Mouse (Mus musculus) forebrain, postnatal 0 days (tissue): ENCODE results near the gene Mavs. TPM values are rescaled to one million over a fixed set of nuclear protein-coding genes. Genes with fewer than 3 reads are reported as not detected.
A peak's percentile ranks its signal among the peaks of the same experiment; 100 is the strongest.

Experiments
- ATAC-seq: fragments of 200-750 bp; cut with Nextera tagmentation; 2 replicates; pipeline ENCODE4 v1.8.0; 2017; ENCODE audit warnings: mild to moderate bottlenecking, moderate library complexity
- DNase-seq: peaks from one replicate; pipeline ENCODE4 v3.0.0-alpha.2; 2015
- H3K27ac ChIP-seq: fragments of 300-500 bp; sonication (generic); 2 replicates; pipeline ENCODE4 v1.5.1; 2014; ENCODE audit warnings: low read depth, mild to moderate bottlenecking, antibody characterized with exemption, low read length, moderate library complexity, mixed read lengths
- H3K27me3 ChIP-seq: fragments of 300-500 bp; sonication (generic); 2 replicates; pipeline ENCODE4 v1.6.1; 2014; ENCODE audit warnings: mild to moderate bottlenecking, low read length, mixed read lengths; ENCODE audit not compliant: insufficient read depth
- H3K36me3 ChIP-seq: fragments of 300-500 bp; sonication (generic); 2 replicates; pipeline ENCODE4 v1.6.1; 2014; ENCODE audit warnings: mild to moderate bottlenecking, moderate library complexity; ENCODE audit not compliant: insufficient read depth
- H3K4me1 ChIP-seq: fragments of 300-500 bp; sonication (generic); 2 replicates; pipeline ENCODE4 v1.6.1; 2014; ENCODE audit warnings: antibody characterized with exemption; ENCODE audit not compliant: insufficient read depth
- H3K4me2 ChIP-seq: fragments of 300-500 bp; sonication (generic); 2 replicates; pipeline ENCODE4 v1.6.1; 2014; ENCODE audit warnings: low read depth, mild to moderate bottlenecking, moderate library complexity
- H3K4me3 ChIP-seq: fragments of 300-500 bp; sonication (generic); 2 replicates; pipeline ENCODE4 v1.5.1; 2014; ENCODE audit warnings: low read depth, low read length, mixed read lengths
- H3K9ac ChIP-seq: fragments of 300-500 bp; sonication (generic); 2 replicates; pipeline ENCODE4 v1.6.1; 2014; ENCODE audit warnings: mild to moderate bottlenecking
- H3K9me3 ChIP-seq: fragments of 300-500 bp; sonication (generic); 2 replicates; pipeline ENCODE4 v1.6.1; 2016; ENCODE audit warnings: low read length
- CTCF ChIP-seq: sonication (generic); IDR thresholded peaks from 2 replicates; pipeline ENCODE4 v1.5.1; 2016; ENCODE audit warnings: antibody characterized with exemption, control low read depth, low read depth
- WGBS: fragments of 180-500 bp; shearing (Covaris S2); extraction: QIAGEN DNeasy Blood & Tissue Kit; methylation state at CpG from one replicate; pipeline ENCODE4 v1.1.7; 2014; 5-methylcytosine and 5-hydroxymethylcytosine counted together
- polyA plus RNA-seq: library from polyadenylated mRNA; unstranded; fragments of >200 nt; fragmentation: Nextera tagmentation; extraction: Ambion mirVana; gene quantifications from 2 replicates; pipeline ENCODE4 v1.2.1, GENCODE M21; 2015
- total RNA-seq: library from RNA; depleted of rRNA; stranded (reverse); fragments of >200 nt; gene quantifications from 2 replicates; pipeline ENCODE4 v1.2.3, GENCODE M21; 2014; rRNA removed

Gene Mavs
- total RNA-seq: 3.8 and 5.7 TPM in 2 replicates
- polyA plus RNA-seq: 3.5 and 5.0 TPM in 2 replicates

DNA sequence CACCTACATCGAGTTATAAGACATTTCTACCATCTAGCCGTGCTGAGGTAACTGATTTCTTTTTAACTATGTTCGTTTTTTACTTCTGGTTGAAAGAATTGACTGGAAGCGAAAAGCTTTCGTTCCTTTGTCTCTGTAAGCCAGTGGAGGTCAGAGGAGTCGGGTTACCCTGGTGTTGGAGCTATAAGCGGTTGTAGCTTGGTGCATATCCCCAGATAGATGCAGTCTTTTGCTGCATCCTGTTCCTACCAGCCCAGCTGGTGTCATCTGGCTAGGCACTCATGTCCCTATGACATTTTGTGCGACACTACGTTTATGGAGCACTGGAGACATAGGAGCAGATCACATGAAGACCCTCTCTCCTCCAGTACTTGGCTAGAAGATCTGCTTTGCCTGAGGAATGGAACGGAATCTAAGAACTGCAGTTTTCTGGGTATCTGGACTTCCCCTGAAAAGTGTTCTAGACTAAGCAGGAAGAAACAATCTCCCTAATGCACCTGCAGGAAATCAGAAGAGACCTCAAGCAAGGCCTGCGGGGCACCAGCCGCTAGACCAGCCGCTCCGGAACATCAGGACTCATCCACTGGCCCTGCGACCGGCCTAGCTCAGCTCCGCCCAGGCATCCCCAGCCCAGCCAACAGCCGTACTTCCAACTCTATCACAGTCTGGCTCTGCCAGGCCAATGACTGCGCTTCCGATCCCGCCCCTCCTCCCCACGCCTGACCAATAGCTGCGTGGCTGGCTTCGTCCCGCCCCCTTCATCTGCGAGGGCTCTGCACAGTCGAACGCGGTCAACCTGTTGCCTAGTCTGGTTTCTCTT, at the start of gene Mavs:
Gene Mavs, plus strand, starts transcription at position 757 of the 820 bp plus-strand sequence.
- DNase-seq: peak; percentile 93
- H3K9ac ChIP-seq: peak within 1 kb of the TSS; percentile 45
- no peaks in the 10 kb centered on the region for H3K27me3 ChIP-seq
- H3K36me3 ChIP-seq: no peaks in the 10 kb centered on the region
- H3K27ac ChIP-seq: peak within 1 kb of the TSS; percentile 45; the same call in 1 of the 2 replicates
- peak; percentile 100 for ATAC-seq
- no peaks in the 10 kb centered on the region for H3K9me3 ChIP-seq
- WGBS: 8% methylated on average over 29 of the region's 29 CpGs
- peak within 1 kb of the TSS; percentile 82 for H3K4me2 ChIP-seq
- no peak for TF ChIP-seq CTCF
- H3K4me3 ChIP-seq: peak within 1 kb of the TSS; percentile 40
- H3K4me1 ChIP-seq: peaks cover 9% of the 10 kb centered on the region; the same call in 1 of the 2 replicates

DNA sequence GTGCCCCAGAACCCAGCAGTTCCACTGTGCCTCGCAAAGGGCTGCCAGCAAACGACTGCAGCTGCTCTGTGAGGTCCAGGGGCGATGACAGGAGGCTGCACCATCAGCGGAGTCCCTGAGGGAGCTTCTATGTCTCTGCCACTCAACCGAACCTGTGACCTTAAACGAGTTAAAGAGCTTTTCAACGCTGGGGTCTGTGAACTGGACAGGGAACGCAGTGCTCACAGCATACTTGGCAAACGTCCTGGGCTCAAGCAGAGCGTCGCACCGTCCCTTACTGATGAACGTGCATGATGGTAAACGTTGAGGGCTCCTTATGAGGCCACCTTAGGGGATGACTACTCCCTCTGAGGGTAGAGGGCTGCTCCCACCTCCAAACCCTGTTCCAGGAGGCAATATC, 47.5 kb upstream of the Mavs start:
- Histone ChIP-seq H3K36me3 (no peaks in the 10 kb centered on the region), H3K27me3 (no peaks in the 10 kb centered on the region), H3K27ac (0 out of 2 replicates have a peak overlapping the region, but pooled peaks have one; percentile 23), H3K4me3 (peak overlapping the region; percentile 58), H3K9ac (peak overlapping the region; percentile 78), H3K9me3 (no peaks in the 10 kb centered on the region), H3K4me1 (0 out of 2 replicates have a peak, but pooled peaks cover 15% of the 10 kb centered on the region), H3K4me2 (peak overlapping the region; percentile 81)
- DNase-seq: no peak
- 2% methylated on average over 14 of the region's 14 CpGs for WGBS
- no peak for TF ChIP-seq CTCF
- ATAC-seq: no peak; the same call in 1 of the 2 replicates

DNA sequence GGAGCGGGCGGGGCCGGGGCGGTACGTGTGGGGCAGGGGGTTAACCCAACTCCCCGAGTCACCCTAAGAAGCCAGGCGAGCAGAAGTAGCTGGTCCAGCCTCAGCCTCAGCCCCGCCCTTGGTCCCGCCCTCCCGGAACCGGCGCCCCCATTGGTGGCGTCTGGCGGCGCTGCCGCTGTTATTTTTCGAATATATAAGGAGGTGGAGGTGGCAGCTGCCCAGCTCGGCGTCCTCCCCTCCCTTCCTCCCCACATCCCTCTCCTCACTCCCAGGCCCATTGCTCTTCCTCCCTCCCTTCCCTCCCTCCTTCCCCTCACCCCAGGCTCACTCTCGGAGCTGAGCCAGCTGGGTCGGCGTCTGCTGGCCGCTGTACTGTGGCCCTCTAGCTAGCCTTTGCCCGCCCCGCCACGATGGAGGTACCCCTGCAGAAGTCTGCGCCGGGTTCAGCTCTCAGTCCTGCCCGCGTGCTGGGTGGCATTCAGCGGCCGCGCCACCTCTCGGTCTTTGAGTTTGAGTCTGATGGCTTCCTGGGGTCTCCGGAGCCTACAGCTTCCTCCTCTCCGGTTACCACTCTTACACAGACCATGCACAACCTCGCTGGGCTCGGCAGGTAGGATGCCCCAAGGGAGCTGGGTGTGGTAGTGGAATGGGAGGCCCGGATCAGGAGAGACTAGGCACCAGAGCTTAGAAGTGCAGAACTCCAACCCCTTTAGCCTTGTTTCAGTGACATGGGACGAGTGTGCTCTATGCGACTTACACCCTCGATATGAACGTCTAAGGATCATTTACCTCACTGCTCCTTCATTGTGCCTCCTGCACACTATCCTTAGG, 46.9 kb upstream of the Mavs start, which contains the start of the genes Cdc25b and Spef1:
Gene Cdc25b, plus strand, starts transcription at position 179 of the 831 bp plus-strand sequence.
Gene Spef1, minus strand, starts transcription at position 512 of the 831 bp plus-strand sequence.
- ATAC-seq (peak; percentile 93), DNase-seq (peak; percentile 84)
- 1% methylated on average over 43 of the region's 43 CpGs for WGBS
- H3K4me3 ChIP-seq: peak within 1 kb of the TSS; percentile 58
- peak within 1 kb of the TSS; percentile 81 for H3K4me2 ChIP-seq
- no peaks in the 10 kb centered on the region for H3K36me3 ChIP-seq
- H3K27ac ChIP-seq: peak within 1 kb of the TSS; percentile 24; the same call in 1 of the 2 replicates
- no peaks in the 10 kb centered on the region for H3K27me3 ChIP-seq
- 0 out of 2 replicates have a peak, but pooled peaks cover 15% of the 10 kb centered on the region for H3K4me1 ChIP-seq
- H3K9me3 ChIP-seq: no peaks in the 10 kb centered on the region
- peak within 1 kb of the TSS; percentile 78 for H3K9ac ChIP-seq
- TF ChIP-seq CTCF: peak; percentile 45

DNA sequence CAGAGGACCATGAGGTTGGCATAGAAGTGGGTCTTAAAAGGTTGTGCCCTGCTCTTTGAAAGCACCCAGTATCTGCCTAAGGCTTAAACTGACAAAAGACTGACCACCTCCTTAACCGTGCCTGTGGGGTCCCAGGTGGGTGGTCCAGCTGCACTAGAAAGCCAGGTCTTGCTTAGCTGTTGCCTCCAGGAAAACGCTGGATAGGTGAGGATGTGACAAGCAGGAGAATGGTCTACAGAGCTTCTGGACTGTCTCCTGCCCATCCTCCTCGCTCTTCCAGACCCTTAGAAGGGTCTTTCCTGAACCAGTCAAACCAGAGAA, 46.3 kb upstream of the Mavs start:
- no peaks in the 10 kb centered on the region for H3K9me3 ChIP-seq
- H3K4me3 ChIP-seq: peak overlapping the region; percentile 58
- no peak for DNase-seq
- 0 out of 2 replicates have a peak, but pooled peaks cover 15% of the 10 kb centered on the region for H3K4me1 ChIP-seq
- 19% methylated on average over 3 of the region's 3 CpGs for WGBS
- TF ChIP-seq CTCF: no peak
- peak overlapping the region; percentile 78; the same call in 1 of the 2 replicates for H3K9ac ChIP-seq
- H3K4me2 ChIP-seq: peak overlapping the region; percentile 81
- no peak for ATAC-seq
- H3K36me3 ChIP-seq: peaks cover 2% of the 10 kb centered on the region; the same call in 1 of the 2 replicates
- H3K27ac ChIP-seq: no peak overlapping the region
- no peaks in the 10 kb centered on the region for H3K27me3 ChIP-seq

DNA sequence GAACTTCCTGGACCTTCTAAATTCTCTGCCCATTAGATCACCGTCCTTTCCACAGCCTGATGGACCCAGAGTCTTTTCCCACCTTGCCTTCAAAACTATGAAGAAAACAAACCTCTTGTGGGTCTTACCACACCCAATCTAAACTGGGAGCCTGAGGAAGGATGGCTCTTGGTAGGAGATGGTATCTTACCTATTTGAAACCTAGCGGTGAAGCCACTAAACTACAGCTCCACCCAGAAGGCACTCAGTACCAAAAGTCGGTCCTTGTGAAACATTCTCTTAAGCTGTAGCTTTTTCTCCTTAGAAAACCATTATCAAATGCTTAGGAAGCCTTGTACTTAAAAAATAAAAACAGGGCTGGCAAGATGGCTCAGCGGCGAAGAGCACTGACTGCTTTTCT, 45.6 kb upstream of the Mavs start:
- Histone ChIP-seq H3K9me3 (no peaks in the 10 kb centered on the region), H3K27ac (no peak overlapping the region), H3K27me3 (no peaks in the 10 kb centered on the region), H3K4me2 (no peak overlapping the region), H3K4me1 (0 out of 2 replicates have a peak, but pooled peaks cover 15% of the 10 kb centered on the region), H3K4me3 (no peak overlapping the region), H3K36me3 (peaks cover 8% of the 10 kb centered on the region), H3K9ac (no peak overlapping the region)
- ATAC-seq (no peak), DNase-seq (no peak)
- no peak for TF ChIP-seq CTCF
- WGBS: 96% methylated on average over 5 of the region's 5 CpGs

DNA sequence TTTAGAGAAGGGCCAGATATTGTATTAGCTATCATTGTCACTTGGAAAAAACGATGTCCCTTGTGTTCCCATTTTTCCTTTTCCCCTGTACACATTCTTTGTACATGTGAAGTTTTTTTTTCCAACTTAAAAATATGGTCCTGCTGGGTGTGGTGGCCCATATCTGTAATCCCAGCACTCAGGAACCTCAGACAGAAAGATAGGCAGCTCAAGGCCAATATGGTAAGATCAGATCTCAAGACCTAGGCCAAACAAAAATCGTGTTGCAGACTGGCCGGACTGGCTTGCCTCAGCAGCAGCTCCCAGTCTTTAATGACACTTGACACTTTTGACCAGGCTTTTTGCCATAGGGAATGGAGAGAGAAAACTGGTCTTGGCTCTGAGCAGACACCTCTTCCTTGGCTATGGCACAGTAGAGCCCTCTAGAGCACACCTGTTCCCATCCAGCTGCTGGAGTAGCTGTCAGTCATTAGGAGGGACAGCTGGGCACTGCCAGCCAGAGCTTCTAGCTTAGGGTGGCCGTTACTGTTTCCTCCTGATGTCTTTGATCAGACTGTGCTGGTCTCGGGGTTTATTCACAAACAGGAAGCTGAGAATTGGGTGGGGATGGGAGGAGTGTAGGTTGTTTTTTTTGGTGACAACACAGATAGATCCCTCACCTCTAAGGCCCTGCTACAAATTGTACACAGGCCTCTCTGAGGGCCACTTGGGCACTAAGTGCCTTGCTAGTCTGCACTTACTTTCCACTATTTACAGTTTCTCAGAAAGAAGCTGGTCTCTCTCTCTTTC, 44.1 kb upstream of the Mavs start:
- no peak overlapping the region for H3K27ac ChIP-seq
- H3K4me1 ChIP-seq: 0 out of 2 replicates have a peak, but pooled peaks cover 15% of the 10 kb centered on the region
- no peak overlapping the region for H3K4me3 ChIP-seq
- H3K9ac ChIP-seq: no peak overlapping the region
- no peak for ATAC-seq
- H3K36me3 ChIP-seq: peaks cover 19% of the 10 kb centered on the region
- 42% methylated on average over 5 of the region's 5 CpGs for WGBS
- no peak for TF ChIP-seq CTCF
- no peaks in the 10 kb centered on the region for H3K27me3 ChIP-seq
- H3K9me3 ChIP-seq: no peaks in the 10 kb centered on the region
- DNase-seq: no peak
- no peak overlapping the region for H3K4me2 ChIP-seq
